Mouse (Mus musculus): ENCODE measurements around the gene Sh3d19.

DNA sequence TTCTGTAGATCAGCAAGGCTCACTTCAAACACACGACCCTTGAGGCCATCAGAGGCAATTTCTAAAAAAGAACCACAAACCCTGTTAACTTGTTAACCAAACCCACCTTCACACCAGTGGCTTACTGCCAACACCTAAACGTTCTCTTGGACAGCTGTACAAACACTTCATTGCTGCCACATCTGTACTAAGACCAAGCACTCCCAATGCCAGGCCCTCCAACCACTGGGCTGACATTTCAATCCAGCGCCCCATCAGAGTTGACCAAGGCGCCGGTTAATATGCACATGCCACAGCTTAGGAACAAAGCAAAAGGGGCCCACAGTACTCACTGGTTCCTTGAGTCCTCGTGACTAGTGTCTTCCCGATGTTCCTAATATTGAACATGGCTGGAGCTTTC lies 170.5 kb downstream of the Sh3d19 start:
- TF ChIP-seq CTCF (conservative IDR thresholded peaks at IDR 0.05; ENCODE audit: insufficient read depth, insufficient read length, low read depth, low read length), result no peak
- TF ChIP-seq POLR2A (IDR thresholded peaks at IDR 0.05; ENCODE audit: low read depth, low read length), result no peak

Data from kidney, adult 2 months (tissue).